Mouse (Mus musculus) common myeloid progenitor, adult 5-6 weeks (primary cell): ENCODE measurements around the gene Swi5. TPM values are rescaled to one million over a fixed set of nuclear protein-coding genes. Genes with fewer than 3 reads are reported as not detected.
A peak's percentile ranks its signal among the peaks of the same experiment; 100 is the strongest.

Source experiments
- ATAC-seq: replicated peaks from 2 replicates; pipeline ENCODE4 v1.8.0; 2016; ENCODE audit warnings: low read depth, mild to moderate bottlenecking, moderate TSS enrichment, inconsistent platforms; ENCODE audit not compliant: poor library complexity, severe bottlenecking
- total RNA-seq: library from RNA; stranded (forward); fragments of 200-1000, 187-1606 nt; gene quantifications from 2 replicates; pipeline ENCODE4 v1.2.3, GENCODE M21; 2017

Swi5 gene
- total RNA-seq, 1 experiment from 2014 or later, result 324 TPM

DNA sequence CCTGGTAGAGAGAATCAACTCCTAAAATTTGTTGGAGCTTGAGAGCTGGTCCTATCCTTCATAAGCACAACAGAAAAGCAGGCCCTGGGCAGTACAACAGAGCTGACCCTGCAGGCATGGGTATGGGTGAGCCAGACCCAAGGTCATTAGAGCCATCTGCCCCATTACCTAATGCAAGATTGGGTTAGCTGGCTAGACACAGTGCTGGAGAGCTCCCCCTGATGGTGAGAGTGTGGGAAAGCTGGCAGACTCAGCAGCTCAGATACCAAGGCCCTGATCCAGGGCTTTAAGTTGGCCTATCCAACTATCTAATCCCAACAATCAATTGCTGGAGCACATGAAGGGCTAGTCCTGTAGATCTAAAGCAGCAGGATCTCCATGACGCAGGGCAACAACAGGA lies 5.1 kb downstream of the Swi5 start:
- ATAC-seq, result peak; percentile 84

DNA sequence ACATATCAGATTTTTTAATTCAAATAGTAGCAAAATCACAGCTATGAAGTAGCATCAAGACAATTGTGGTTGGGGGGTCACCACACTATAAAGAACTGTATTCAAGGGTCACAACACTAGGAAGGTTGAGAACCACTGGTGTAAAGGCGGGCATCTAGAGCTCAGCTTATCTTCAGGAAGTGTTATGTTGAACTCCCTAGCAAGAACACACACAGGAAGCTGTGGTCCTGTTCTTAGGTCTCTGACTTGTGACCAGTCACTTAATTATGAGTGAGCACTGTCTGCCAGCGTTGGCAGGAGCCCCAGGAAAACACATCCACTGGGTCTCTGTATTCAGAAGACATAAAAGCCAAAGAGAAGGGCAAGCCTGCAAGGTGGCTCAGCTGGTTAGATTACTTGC lies 5.6 kb downstream of the Swi5 start:
- ATAC-seq, result peak; percentile 79

GRCm38 (mm10) chr2:32275823-32276222 lies 12.1 kb downstream of the Swi5 start:
- no peak for ATAC-seq

GRCm38 (mm10) chr2:32260635-32261034 lies 27.2 kb downstream of the Swi5 start:
- peak; percentile 26; the same call in 1 of the 2 replicates for ATAC-seq

- peak; percentile 90 for ATAC-seq
Measured at GRCm38 (mm10) chr2:32259657-32260417, 28.0 kb downstream of the Swi5 start, which contains the start of gene Uck1. Uck1 (minus strand) TSS chr2:32260159.

GRCm38 (mm10) chr2:32258887-32259533 lies 28.9 kb downstream of the Swi5 start:
- no peak for ATAC-seq

- ATAC-seq, result no peak
Measured at GRCm38 (mm10) chr2:32256273-32256672, 31.6 kb downstream of the Swi5 start.

DNA sequence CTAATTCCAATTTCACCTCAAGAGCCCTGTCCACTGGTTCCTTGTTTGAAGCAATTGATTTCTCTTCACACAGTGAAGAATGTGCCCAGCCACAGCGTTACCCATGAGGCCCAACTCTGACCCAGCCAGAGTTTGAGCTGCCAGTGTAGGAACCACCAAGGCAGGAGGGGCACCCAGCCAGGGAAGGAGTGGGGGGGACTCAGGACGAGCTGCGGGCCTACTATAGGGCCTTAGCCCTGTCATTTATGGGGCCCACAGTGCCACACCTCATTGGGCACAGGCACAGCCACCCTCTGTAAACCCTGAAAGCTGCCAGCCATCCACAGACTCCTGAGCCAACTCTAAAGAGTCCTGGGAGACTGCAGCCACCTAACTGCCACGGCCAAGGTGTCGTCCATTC lies 33.3 kb downstream of the Swi5 start:
- ATAC-seq, result no peak

DNA sequence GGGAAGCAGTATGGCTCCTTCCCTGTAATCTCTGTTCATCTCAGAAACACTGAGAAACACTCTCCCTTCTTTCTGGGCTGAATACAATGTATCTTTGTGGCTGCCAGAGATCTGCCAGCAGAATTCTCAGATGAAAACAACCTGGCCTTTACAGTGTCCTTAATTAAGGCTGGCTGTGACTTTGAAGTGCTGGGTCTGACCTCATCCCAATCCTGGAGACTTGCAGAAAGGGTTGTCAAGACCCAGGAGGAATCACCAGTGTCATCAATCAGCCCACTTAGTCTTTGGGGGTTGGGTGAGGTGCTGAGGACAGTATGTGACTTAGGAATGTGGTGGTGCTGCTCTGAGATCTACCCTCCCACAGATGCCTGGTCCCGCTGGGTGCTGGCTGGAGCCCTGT lies 34.5 kb downstream of the Swi5 start:
- ATAC-seq, result no peak

DNA sequence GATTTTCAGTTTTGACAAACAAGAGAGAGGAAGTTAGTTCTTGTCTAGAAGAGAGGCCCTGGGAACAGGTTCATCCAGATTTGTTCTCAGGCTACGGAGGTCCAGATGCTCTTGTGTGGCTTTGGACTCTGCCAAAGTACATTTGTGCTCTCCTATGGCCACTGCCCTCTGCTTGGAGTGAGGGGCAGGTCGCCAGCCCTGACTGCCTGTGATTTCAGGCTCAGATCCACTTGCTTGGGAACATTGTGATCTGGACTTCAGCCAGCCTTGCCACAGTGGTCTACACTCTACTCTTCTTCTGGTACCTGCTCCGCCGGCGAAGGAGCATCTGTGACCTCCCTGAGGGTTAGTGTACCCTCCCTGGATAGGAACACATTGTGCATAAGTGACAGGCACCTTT lies 35.2 kb downstream of the Swi5 start:
- ATAC-seq, result no peak

DNA sequence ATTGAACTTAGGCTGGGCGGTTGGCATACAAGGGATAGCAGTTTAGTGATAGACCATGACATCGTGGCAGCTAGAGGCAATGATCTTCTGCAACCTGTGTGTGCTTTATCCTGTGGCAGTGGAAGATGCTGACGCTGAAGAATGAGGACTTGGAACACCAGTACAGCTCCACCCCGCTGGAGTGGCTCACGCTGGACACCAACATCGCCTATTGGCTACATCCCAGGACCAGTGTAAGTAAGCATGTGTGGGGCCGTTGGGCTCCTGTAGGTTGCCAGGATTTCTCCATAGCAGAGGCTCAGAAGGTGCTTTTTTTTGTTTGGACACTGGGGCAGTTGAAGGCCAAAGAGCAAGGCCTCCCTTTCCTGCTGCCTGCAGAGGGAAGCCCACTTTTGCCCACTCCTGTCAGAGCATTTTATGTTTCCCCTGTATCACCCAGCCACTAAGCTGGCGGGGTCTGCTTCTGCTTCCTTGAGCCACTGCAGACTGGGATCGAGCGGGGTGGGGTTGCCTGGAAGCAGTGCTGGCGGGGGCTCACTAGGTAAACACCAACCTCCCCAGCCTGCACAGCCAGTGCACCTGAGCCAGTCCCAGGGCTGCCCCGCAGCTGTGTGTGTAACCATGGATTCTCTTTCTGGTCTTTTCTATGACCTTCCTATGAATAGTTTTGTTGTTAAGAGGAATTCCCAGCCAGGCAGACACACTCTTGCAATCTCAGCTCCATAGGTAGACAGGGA lies 35.9 kb downstream of the Swi5 start:
- ATAC-seq, result no peak

DNA sequence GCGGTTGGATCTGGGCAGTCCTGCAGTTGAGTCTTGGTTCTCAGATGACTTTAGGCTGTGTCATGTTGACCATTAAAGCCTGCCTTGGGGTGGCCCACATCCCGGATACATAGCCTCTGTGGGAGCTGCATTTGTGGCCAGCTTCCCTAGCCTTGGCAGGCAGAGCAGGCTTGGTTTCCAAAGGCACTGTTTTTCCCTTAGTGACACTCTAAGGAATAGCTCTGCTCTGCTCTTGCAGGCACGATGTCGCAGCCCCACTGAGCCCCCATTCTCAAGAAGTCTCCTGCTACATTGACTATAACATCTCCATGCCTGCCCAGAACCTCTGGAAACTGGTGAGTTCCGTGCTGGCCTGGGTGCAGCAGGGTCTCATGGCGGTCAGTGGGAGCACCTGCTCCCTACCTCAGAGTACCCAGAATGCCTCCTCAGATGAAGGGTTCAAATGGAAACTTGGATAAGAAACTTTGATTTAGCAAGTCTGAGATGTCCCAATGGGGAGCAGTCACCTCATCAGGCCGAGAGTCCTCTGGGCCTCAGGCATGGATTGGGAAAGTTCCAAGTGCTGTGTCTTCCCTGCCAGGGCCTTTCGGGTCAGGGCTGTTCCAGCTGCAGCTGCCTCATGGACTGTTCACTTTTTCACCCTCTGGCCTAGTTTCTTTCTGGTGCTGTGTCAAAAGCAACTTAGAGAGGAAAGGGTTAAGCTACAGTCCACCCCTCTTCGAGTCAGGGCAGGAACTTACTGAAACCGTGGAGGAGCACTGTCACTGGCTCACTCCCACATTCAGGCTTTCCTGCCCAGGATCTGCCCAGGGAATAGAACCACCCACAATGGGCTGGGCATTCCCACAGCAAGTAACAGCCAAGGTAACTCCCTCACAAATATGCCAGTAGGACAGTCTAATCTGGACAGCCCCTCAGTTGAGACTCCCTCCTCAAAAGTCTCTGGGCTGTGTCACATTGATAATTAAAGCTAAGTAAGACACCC lies 39.2 kb downstream of the Swi5 start:
- no peak for ATAC-seq

DNA sequence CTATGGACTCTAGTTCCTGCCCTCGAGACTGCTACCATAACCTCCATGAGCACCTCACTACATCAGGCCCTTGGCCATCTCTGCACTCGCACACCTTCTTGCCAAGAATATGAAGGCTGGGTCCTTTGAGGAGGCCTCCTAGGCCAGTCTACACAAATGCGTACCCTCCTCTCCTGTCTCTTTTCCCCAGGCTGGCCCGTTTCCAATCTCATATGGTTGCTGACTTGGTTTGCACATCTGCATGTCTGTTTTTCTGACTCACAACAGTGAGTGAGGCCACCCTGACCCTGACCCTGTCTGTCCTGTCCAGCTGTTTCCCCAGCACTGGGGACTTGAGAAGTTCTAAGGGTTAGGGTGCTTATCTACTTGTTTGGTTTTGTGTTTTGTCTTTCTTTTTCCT lies 41.1 kb downstream of the Swi5 start:
- ATAC-seq, result no peak

DNA sequence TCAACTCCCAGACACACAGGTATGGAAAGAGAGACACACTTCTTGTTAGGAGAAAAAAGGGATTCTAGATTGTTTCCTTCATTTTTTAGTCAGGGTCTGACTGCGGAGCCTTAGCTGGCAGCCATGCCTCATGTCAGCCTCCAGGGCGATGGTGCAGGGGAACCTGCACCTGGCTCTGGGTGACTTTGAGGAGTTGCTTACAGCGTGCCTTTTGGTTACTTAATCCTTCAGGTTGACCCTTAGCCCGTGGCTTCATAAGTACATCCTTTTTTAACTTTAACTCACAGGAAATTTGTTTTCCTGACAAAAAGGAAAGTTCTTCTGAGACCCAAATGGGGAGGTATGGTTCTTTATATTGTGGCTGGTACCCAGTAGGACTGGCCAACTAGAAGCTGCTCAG lies 44.9 kb downstream of the Swi5 start:
- ATAC-seq, result no peak

GRCm38 (mm10) chr2:32240591-32240990 lies 47.3 kb downstream of the Swi5 start:
- ATAC-seq, result no peak

DNA sequence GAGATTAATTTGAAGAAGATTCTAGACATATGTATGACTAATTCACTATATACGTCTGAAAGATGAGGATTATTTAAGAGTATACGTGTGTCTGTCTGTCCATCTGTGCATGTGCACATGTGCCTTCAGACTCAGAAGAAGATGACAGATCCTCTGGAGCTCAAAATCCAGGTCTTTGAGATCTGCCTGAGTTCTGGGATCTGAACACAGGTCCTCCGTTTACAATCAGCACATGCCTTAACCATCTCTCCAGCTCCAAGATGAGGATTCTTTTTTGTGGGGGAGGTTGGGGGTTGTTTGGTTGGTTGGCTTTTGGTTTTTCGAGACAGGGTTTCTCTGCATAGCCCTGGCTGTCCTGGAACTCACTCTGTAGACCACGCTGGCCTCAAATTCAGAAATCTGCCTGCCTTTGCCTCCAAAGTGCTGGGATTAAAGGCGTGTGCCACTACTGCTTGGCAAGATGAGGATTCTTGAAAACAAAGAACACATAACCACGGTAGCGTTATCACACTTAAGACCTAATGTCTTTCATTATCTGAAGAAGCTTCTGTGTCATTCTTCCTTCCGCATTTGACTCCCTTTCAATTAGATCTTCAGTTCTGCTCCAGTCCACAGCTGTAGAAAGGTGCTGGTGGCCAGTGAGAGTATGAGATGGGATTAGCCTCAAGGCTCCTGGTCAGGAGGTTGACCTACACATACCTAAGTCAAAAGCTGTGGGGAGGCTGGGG lies 49.0 kb downstream of the Swi5 start:
- ATAC-seq, result no peak

- no peak for ATAC-seq
Measured at GRCm38 (mm10) chr2:32237571-32237970, 50.3 kb downstream of the Swi5 start.

- peak; percentile 54 for ATAC-seq
Measured at GRCm38 (mm10) chr2:32236760-32237487, 51.0 kb downstream of the Swi5 start.
